18 mouse cellular contexts compared by ENCODE assay signal in genomic region chr6:148514124-148514523, GRCm38 (mm10).
DNase-seq lines count a peak whose midpoint lies in the region; ATAC-seq lines count a peak whose summit lies in the region.
"Had no signal": no experiment of that assay in that cellular context is flagged by ENCODE, and none has a peak within 500 bp of the region (broad histone marks: within the 10 kb centered on the region; RNA-seq: fewer than 3 reads in every experiment).

No protein-coding gene starts in this region.

- no peak overlapping the region for H3K27ac ChIP-seq in forebrain, embryonic 15.5 days (replicated peaks)
- H3K27ac ChIP-seq in forebrain, embryonic 12.5 days = no peak overlapping the region
- H3K27ac ChIP-seq in liver, embryonic 16.5 days (ENCODE audit: low read length) = peak overlapping the region; percentile 72
- H3K27ac ChIP-seq: hindbrain, embryonic 14.5 days; limb, embryonic 12.5 days had no signal

- H3K4me1 ChIP-seq in forebrain, embryonic 15.5 days = no peaks in the 10 kb centered on the region
- no peaks in the 10 kb centered on the region for H3K4me1 ChIP-seq in forebrain, embryonic 12.5 days
- H3K4me1 ChIP-seq in liver, embryonic 16.5 days (ENCODE audit: control insufficient read depth, low read depth, low read length) = peaks cover 57% of the 10 kb centered on the region

- intact Hi-C loops in left cerebral cortex, postnatal 14 days (cut with DNase I) = no loop called here
- intact Hi-C loops in left cerebral cortex, postnatal 4 days (cut with DNase I) = no loop called here

- WGBS in forebrain, embryonic 15.5 days = 76% methylated on average over 6 of the region's 6 CpGs
- 82% methylated on average over 6 of the region's 6 CpGs for WGBS in forebrain, embryonic 12.5 days
- WGBS in liver, embryonic 16.5 days (ENCODE audit: insufficient replicate concordance) = 77% methylated on average over 6 of the region's 6 CpGs

- H3K9me3 ChIP-seq in forebrain, embryonic 15.5 days = no peaks in the 10 kb centered on the region
- no peaks in the 10 kb centered on the region for H3K9me3 ChIP-seq in forebrain, embryonic 12.5 days
- no peaks in the 10 kb centered on the region for H3K9me3 ChIP-seq in liver, embryonic 16.5 days (replicated peaks; ENCODE audit: control insufficient read depth, low read length)
- H3K9me3 ChIP-seq: limb, embryonic 12.5 days had no signal

- no peaks in the 10 kb centered on the region for H3K36me3 ChIP-seq in forebrain, embryonic 15.5 days
- H3K36me3 ChIP-seq in forebrain, embryonic 12.5 days (replicated peaks) = no peaks in the 10 kb centered on the region
- no peaks in the 10 kb centered on the region for H3K36me3 ChIP-seq in liver, embryonic 16.5 days (ENCODE audit: control insufficient read depth, insufficient read depth)
- H3K36me3 ChIP-seq: limb, embryonic 12.5 days had no signal

- no peaks in the 10 kb centered on the region for H3K27me3 ChIP-seq in forebrain, embryonic 15.5 days
- no peaks in the 10 kb centered on the region for H3K27me3 ChIP-seq in forebrain, embryonic 12.5 days
- H3K27me3 ChIP-seq in liver, embryonic 16.5 days (ENCODE audit: control insufficient read depth, insufficient read depth, low read depth, low read length) = no peaks in the 10 kb centered on the region
- H3K27me3 ChIP-seq: limb, embryonic 12.5 days; Patski had no signal

- peak; percentile 34 to 52 for DNase-seq in left cerebral cortex, postnatal 14 days (ENCODE audit: low spot score in 2 of 2)
- no peak for DNase-seq in left cerebral cortex, postnatal 4 days
- DNase-seq in A20 (ENCODE audit: low read depth, low spot score) = peak; percentile 87
- DNase-seq in cerebellum, postnatal 25 days = no peak
- DNase-seq in lung, postnatal 10 days = no peak
- DNase-seq: cerebellum, postnatal 14 days; gastrocnemius, postnatal 10 days; heart, postnatal 10 days; kidney, adult 18-20 months; kidney, postnatal 36 days; lung, postnatal 14 days; thymus, adult 2 months had no signal

- H3K9ac ChIP-seq in forebrain, embryonic 15.5 days (replicated peaks) = no peak overlapping the region
- no peak overlapping the region for H3K9ac ChIP-seq in forebrain, embryonic 12.5 days
- H3K9ac ChIP-seq in liver, embryonic 16.5 days (ENCODE audit: low read depth, low read length) = no peak overlapping the region
- H3K9ac ChIP-seq: hindbrain, embryonic 14.5 days; limb, embryonic 12.5 days had no signal

- H3K4me3 ChIP-seq in forebrain, embryonic 15.5 days = no peak overlapping the region
- H3K4me3 ChIP-seq in forebrain, embryonic 12.5 days (replicated peaks) = no peak overlapping the region
- H3K4me3 ChIP-seq in liver, embryonic 16.5 days (ENCODE audit: low read depth, low read length) = no peak overlapping the region
- H3K4me3 ChIP-seq: limb, embryonic 12.5 days had no signal

- no peak overlapping the region for H3K4me2 ChIP-seq in forebrain, embryonic 15.5 days (replicated peaks)
- no peak overlapping the region for H3K4me2 ChIP-seq in forebrain, embryonic 12.5 days
- no peak overlapping the region for H3K4me2 ChIP-seq in liver, embryonic 16.5 days (ENCODE audit: low read depth, low read length)
- H3K4me2 ChIP-seq: hindbrain, embryonic 14.5 days; limb, embryonic 12.5 days had no signal

- ATAC-seq in forebrain, embryonic 15.5 days (replicated peaks) = peak; percentile 48; the same call in 1 of the 2 replicates
- ATAC-seq in forebrain, embryonic 12.5 days (ENCODE audit: low FRiP score) = no peak
- ATAC-seq in liver, embryonic 16.5 days (ENCODE audit: low read depth) = no peak
- ATAC-seq: Patski had no signal

Comparison
In these comparisons a context has a peak if more than half of its experiments do, and no peak if none do; other contexts are left out.
1. DNase-seq: peak in left cerebral cortex, postnatal 14 days (2 of 2) and A20 (single experiment); none in left cerebral cortex, postnatal 4 days (single experiment), cerebellum, postnatal 25 days (0 of 2) and lung, postnatal 10 days (single experiment).